Mouse (Mus musculus): ENCODE results near the gene St6galnac5.

Gene St6galnac5

DNA sequence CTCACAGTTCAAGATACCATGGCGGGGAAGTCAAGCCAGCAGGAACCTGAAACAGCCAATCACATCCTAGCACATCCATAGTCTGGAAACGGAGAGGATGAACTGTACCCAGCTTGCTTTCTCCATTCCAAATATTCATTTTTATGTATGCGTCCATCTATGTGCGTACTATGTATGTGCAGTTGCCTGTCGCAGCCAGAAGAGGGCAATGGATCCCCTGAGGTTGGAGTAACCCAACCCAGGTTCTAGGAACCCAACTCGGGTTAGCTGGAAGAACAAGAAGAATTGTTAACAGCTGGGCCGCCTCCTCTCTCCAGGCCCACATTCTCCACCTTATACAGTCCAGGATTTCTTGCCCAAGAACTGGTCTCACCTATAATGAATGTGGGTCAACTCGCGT, 31.1 kb downstream of the St6galnac5 start:
- in situ Hi-C loops (cut with MboI) = loop anchor here (25.0 kb wide), 1 partner anchor 164 kb away; no protein-coding TSS in a partner anchor

DNA sequence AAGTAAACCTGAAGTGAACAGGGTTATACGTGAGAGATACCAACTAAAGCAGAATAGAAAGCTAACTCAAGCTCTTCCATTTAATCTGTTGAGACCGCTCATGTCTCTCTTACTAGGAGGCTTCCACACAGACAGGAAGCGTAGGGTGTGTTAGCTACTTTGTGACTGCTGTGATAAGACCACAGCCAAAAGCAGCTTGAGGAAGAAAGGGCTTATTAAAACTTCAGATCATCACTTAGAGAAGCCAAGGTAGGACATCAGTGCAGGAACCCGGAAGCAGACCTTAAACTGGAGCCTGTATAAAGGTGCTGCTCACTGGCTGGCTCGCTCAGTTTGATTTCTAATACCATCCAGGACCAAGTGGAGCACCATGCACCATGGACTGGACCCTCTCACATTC, 31.7 kb downstream of the St6galnac5 start:
- in situ Hi-C loops (cut with MboI) = loop anchor here (25.0 kb wide), 1 partner anchor 163 kb away; no protein-coding TSS in a partner anchor

DNA sequence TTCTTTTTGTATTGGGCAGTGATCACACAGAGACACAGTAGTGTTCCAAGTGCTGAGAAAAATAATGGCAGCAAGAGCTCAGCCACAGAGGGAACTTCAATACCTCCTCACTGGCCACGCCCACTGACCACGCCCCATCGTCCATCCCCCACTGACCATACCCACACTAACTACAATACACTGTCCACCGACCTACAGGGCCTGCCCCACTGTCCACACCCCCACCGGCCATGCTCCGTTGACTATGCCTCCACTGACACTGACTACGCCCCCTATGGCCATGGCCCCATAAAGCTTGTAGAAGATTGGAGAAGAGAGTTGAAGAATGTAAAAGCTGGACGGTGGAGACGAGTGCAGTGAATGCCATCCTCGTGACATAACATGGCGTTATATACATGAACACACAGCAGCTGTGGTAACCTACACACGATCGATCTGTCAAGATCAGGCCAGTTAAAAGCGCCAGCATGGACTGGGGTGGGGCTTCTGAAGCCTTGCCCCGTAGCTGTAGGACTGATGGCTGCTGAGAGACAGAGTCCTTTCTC, 32.7 kb downstream of the St6galnac5 start:
- in situ Hi-C loops (cut with MboI) = no loop called here

DNA sequence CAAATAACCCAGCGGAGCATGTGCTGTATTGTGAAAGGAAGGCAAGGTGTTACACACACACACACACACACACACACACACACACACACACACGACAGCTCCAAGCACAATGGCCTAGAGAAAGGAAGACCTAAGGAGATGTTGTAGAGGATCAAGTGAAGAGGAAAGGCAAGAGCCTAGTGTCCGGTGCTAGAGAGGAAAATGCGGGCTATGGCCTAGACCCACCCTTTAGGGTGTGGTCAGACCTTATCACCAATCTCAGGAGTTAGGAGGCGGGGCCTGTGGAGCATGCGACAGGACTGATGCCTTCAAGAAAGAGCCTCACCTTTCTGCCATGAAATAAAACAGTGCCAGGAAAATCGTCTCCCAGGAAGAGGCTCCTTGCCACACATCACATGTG, 33.5 kb downstream of the St6galnac5 start:
- in situ Hi-C loops (cut with MboI) = no loop called here

DNA sequence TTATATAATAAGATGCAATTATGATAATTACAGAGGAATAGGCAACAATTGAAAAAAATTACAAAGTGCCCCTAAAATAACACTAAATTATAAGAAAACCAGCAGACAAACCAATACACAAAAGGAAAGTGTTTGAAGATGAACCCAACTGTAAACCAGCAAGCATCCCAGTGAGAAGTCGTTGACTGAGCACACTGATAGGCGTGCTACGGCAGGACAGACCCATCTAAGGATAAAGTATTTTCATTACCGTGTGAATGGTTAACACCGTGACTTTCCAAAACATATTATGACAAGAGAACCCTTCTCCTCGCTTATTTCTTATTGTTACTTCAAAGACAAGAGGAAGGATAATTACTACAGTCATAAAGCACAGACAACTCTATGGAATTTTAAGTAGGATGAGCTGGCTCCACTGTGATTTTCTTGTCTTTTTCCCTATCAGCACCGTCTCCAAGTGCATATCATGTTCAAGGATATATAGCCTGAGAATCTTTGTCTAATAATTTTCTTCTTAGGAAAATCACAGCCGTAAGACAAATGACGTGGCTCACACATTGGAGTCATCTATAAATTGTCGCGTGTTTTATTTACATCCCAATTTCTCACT, 34.9 kb downstream of the St6galnac5 start:
- in situ Hi-C loops (cut with MboI) = no loop called here

DNA sequence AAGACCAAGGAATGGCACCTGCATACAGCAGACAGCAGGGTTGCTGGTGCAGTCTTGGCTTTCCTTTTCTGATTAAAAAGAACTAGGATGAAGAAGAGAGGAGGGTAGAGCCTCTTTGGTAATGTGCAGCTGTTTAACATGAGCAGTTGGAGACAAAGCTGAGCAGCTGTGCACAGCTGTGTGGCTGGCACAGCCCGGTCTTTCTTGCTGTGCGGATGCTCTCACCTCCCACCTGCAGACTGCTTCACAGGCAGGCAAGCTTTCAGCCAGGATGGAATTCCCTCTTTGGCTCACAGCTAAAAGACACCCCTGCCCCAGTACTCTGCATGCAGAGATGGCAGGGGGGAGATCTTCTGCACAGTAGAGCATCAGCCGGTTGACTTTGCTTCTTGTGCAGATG, 37.3 kb downstream of the St6galnac5 start:
- in situ Hi-C loops (cut with MboI) = no loop called here

DNA sequence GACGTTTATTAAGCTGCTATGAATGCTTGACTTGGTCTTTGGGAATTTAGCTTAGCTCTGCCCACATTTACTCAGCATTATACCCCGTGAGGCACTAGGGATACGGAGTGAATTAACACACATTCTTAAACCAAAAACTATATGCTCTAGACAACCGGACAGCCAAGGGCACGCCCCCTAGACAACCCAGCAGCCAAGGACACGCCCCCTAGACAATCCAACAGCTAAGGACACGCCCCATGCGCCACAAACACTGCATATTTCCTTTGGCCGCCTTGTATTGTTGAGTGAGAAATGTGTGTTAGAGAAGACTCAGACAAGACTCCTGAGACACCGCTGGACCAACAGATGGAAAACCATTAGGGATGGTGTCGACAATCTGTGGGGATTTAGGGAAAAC, 39.1 kb downstream of the St6galnac5 start:
- in situ Hi-C loops (cut with MboI) = no loop called here

DNA sequence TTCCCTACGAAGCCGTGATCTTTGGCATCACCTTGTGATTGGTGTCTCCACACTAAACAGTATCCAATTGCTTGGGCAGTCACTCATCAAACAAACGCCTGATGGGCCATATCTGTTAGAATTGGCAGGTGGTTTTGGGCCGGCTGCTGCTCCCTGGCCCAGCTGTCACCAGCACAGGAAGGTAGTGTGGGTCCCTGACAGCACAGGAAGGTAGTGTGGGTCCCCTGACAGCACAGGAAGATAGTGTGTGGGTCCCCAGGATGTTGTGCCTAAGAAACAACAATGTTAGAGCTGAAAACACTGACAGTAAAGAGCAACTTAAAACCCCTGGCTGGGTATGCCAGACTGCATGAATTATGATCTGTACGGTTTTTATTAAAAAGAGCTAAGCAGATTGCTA, 40.4 kb downstream of the St6galnac5 start:
- in situ Hi-C loops (cut with MboI) = no loop called here

DNA sequence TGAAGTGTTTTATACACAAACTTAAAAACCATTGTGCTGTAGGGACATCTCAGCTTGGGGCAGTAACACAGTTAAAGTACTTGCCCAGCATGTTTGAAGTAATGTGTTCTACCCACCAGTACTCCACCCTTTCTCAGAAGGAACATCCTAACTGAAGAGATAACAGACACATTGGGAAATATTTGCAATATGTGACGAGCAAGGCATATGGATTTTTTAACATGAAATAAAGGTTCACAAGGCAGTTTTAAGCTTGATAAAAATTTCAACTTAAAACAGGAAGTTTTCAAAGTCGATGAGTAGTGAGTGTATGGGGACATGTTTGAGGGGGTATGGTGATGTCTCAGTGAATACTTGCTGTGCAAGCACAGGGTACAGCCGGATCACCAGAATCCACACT, 45.7 kb downstream of the St6galnac5 start:
- in situ Hi-C loops (cut with MboI) = no loop called here

DNA sequence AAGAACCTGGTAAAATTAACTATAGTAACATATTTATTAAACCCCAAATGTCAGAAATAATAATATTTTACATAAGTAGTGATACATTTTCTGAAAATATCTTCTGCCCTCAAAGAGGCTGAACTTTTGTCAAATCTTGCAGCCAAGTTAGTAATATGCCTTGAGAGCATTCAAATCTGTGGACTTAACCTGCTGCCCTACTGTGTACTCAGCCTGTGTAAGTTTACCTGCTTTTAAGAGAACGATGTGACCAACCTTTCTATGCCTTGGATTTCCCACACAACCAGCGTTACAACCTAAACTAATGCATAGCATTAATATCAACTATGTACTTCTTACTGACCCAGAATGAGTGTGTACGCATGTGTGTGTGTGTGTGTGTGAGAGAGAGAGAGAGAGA, 48.3 kb downstream of the St6galnac5 start:
- in situ Hi-C loops (cut with MboI) = no loop called here

DNA sequence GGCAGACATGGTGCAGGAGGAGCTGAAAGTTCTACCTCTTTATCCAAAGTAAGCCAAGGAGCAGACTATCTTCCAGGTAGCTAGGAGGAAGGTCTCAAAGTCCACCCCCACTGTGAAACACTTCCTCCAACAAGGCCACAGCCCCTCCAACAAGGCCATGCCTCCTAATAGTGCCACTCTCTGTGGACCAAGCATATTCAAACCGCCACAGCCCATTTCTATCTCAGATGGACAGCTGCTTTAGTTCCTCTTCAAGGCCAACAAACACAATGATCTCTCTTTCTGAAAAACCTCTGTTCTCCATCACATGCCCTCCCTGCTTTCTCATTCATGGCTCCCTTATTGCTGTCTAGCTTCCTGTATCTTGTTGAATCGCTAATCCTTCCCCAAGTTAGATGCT, 49.5 kb downstream of the St6galnac5 start:
- in situ Hi-C loops (cut with MboI) = no loop called here

DNA sequence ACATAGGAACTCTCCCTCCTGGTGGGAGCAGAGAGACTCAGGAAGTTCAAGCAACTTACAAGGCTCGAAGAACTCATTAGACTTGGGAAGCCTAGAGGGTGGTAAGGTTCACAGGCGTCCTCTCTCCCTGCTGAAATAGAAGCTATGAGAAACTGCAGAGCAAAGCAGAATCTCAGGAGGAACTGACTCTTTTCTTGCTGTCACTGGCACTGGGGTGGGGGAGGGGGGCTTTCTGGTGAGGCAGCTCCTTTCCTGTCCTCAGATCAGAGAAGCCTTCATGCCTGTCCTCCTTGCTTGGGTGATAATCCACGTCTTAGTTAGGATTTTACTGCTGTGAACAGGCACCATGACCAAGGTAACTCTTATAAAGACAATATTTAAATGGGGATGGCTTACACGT, 50.0 kb downstream of the St6galnac5 start:
- in situ Hi-C loops (cut with MboI) = no loop called here

DNA sequence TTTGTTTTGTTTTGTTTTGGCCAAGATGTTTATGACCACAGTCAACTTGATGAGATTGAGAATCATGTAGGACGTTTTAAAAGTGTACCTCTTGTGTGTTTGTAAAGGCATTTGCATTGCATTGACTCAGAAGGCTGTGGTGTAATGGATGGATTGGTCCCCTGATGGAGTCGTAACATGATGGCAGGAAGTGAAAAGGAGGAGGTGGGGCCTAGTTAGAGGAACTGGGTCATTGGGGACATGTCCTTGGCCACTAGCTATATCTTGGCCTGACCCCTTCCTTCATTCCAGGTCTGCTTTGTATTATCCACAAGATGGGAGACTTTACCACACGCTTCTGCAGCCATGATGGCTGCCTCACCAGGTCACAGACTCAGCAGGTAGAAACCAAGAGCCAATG, 50.7 kb downstream of the St6galnac5 start:
- in situ Hi-C loops (cut with MboI) = no loop called here

DNA sequence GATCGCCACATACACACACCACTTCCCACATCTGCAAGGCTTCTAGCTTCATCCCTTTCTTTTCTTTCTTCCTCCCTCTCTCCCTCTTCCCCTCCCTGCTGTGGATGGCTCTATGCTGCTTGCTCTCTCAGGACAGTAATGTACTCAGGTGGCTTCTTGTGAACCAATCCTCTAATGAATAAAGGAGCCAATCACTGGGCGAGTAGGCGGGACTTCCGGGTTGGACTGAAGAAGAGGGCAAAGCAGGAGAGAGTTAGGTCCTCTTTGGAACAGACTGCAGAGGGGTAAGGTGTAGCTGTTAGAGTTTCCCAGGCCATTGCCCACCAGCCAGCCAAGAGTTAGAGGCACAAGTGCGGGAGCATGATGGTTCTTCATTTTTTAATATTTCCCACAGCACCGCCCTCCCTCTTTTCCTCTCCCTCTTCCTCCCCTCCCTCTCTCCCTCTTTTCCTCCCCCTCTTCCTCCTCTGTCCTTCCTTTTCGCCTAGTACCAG, 52.2 kb downstream of the St6galnac5 start:
- in situ Hi-C loops (cut with MboI) = no loop called here

DNA sequence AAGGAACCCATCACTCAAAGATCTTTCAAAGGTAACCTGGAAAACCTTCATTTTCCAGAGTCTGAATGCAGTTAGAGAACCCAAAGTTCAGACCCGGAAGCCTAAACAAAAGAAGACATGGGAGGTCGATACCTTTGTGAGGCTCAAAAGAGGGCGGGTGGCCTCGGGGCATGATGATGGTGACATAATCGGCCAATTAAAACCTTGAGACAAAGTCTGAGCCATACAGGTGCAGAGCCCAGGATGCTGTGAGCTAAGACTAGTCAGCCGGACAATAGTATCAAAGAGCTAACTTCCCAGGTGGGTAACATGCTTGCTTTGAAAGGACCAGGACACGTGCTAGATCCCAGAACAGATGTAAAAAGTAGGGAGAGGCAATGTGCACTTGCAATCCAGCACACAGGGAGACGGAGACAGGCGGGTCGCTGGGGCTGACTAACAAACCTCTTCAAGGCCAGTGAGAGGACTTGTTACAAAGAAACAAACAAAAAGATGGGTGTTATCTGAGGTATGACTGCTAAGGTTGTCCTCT, 52.7 kb downstream of the St6galnac5 start:
- in situ Hi-C loops (cut with MboI) = no loop called here

DNA sequence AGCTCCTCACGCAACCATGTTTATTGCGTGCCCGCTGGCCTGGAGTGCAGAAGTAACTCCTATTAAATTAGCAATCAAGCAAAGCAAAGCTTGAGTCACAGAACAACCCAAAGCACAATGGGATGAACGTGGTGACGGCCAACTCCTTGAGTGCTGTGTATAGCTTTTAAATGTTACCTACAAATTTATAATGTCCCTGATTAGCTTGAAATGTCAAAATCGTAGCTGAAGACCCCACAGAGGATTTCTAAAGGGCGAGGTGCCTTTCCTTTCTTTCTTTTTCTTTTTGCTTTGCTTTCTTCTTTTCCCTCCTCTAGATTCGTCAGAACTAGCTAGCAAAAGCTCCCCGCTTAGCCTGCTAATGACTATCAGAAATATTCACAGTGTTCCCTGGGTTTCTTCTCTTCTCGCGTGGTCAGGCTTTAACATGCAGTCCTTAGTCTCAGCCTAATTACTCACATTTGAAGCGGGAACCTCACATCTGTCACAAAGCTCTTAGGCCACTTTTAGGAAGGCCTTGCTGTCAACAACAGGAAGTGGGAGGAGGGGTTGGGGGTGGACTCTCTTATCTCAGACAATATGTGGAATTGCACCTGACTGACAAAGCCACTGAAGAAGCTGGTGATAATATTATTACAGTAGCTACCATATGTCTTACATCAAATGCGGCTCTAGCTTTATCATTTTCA, 53.6 kb downstream of the St6galnac5 start:
- in situ Hi-C loops (cut with MboI) = no loop called here

DNA sequence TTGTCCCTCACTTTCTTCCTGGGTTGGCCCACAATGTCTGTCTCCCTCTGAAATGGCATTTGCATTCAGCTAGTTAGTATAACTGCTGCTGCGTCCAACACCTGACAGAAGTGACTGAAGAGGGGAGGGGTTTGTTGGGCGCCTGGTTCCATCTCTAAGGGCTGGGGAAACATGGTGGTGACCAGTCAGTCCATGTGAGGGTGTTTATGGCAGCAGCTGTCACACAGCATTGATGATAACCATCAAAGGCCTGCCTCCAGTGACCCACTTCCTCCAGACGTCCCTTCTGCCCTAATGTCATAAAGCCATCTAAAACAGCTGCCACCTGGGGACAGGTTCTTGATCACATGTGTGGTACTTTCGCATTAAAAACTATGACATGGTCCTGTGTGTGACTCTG, 55.9 kb downstream of the St6galnac5 start:
- in situ Hi-C loops (cut with MboI) = no loop called here

DNA sequence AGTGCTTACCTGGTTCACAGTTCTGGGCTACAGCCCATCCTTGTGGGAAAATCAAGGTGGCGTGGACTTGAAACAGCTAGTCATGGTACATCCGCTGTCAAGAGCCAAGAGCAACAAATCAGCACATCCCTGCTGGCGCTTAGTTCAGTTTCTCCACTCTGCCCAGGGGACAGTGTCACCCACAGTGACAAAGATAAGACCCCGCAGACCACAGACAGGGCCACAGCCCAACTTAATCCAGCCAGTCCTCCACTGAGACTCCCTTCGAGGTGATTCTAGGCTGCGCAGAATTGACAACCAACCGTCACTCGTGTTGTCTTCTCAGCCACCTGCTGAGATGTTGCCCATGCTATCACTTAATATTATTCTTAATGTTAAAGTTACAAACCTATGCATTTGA, 56.7 kb downstream of the St6galnac5 start:
- in situ Hi-C loops (cut with MboI) = no loop called here

DNA sequence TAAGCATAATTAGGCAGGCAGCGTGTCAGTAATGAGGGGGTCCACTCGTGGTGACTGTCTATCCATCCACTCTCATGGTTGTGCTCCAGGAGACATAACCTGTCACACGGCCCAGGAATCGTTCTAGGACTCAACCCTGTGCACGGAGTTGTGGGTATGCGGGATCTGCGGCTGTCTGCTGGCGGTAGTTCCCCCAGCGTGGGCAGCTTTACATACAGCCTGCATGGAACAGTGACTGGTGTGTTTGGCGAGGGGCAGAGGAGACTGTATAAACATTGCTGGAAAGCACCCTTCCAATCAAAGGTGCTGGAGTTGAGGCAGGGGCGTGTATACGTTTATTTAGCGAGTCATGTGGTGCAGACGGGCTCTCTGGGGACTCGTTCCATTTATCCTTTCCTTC, 58.5 kb downstream of the St6galnac5 start:
- in situ Hi-C loops (cut with MboI) = no loop called here

DNA sequence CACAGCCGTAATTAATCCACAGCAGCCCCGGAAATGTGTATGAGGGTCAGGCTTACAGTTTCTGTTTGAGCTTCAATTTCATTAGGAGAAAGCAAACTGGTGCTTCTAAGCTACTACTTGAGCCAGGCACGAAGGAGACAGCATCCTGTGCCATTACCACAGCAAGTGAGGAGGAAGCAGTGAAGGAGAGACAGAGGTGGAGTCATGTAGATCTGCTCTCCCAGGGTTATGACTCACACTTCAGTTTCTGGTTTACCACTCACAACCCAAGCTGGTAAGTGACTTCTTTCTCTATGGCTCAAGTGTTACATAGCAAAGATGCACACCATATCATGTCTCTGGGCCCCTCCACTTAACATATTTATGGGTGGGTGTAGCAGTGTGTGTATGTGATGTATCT, 61.7 kb downstream of the St6galnac5 start:
- in situ Hi-C loops (cut with MboI) = no loop called here

DNA sequence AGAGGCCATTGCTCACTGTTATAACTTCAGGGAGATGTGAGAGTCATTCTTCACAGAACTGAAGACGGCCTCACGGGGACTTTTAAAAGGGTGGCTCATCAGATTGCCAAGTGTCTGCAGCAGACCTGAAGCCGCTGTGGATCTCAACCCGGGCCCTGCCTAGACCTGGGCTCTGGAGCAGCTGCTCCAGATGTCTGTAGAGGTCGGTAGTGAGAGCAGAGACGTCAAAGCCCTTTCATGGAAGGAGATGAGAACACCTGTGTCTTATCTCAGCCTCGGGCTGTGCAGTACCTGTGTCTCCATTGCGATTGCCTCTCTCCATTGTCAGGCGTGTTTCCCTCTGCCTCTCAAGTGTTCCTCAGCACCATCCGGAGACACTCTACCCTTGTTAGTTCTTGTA, 62.9 kb downstream of the St6galnac5 start:
- in situ Hi-C loops (cut with MboI) = no loop called here

DNA sequence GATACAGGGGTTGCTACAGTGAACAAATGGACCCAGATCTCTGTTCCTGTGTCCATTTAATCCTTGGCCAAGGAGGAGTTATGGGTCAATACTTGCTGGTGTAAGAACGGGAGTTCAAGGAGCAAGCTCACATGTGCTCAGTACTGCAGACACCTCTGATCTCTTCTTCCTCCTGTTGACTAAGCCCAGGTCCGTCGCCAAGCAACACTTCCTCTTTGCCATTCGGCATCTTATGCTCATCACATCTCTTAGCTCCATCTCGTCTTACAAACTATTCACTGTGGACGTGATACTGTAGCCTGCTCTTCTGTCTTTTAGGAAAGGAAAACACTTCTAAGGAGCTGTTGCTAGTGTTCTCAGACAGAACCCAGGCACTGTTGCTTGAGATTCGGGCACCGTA, 64.5 kb downstream of the St6galnac5 start:
- in situ Hi-C loops (cut with MboI) = no loop called here

DNA sequence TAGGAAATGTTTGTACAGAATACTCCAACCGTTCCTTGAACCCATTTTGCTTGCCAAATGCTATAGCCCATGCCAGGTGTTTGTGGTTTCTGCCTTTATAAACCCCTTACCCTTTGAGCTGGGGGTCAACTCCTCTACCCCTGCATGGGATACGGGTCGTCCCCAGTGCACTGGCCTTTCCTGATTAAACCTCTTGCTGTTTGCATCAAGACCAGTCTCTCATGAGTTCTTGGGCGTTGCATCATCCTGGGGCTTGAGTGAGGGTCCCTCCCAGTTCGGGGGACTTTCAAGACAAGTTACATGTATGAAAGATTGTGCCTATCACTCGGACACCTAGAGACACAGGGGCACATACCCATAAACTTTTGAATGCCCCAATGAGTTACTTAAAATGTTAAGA, 67.7 kb downstream of the St6galnac5 start:
- in situ Hi-C loops (cut with MboI) = no loop called here
